Mouse (Mus musculus) heart, embryonic 11.5 days (tissue): ENCODE results near the gene Polm. TPM values are rescaled to one million over a fixed set of nuclear protein-coding genes. Genes with fewer than 3 reads are reported as not detected.

Source experiments
- ATAC-seq: fragments of 200-750 bp; cut with Nextera tagmentation; replicated peaks from 2 replicates; pipeline ENCODE4 v1.8.0; 2017; ENCODE audit warnings: moderate library complexity; ENCODE audit not compliant: insufficient number of reproducible peaks, low FRiP score, low TSS enrichment
- H3K27ac ChIP-seq: fragments of 300-500 bp; sonication (generic); 2 replicates; pipeline ENCODE4 v1.5.1; 2014; ENCODE audit warnings: mild to moderate bottlenecking, low read depth, low read length
- H3K27me3 ChIP-seq: fragments of 300-500 bp; sonication (generic); 2 replicates; pipeline ENCODE4 v1.6.1; 2014; ENCODE audit warnings: mild to moderate bottlenecking, low read length, mixed read lengths; ENCODE audit not compliant: control insufficient read depth, insufficient read depth
- H3K36me3 ChIP-seq: fragments of 300-500 bp; sonication (generic); 2 replicates; pipeline ENCODE4 v1.6.1; 2014; ENCODE audit warnings: mild to moderate bottlenecking, low read length, moderate library complexity, mixed read lengths; ENCODE audit not compliant: control insufficient read depth, insufficient read depth
- H3K4me1 ChIP-seq: fragments of 300-500 bp; sonication (generic); 2 replicates; pipeline ENCODE4 v1.6.1; 2014; ENCODE audit warnings: low read length; ENCODE audit not compliant: control insufficient read depth, insufficient read depth
- H3K4me2 ChIP-seq: fragments of 300-500 bp; sonication (generic); 2 replicates; pipeline ENCODE4 v1.6.1; 2014; ENCODE audit warnings: mild to moderate bottlenecking, moderate library complexity
- H3K4me3 ChIP-seq: fragments of 300-500 bp; sonication (generic); 2 replicates; pipeline ENCODE4 v1.5.1; 2014; ENCODE audit warnings: low read depth, low read length
- H3K9ac ChIP-seq: fragments of 300-500 bp; sonication (generic); 2 replicates; pipeline ENCODE4 v1.6.1; 2014; ENCODE audit warnings: mild to moderate bottlenecking, low read depth, low read length, moderate library complexity
- H3K9me3 ChIP-seq: fragments of 300-500 bp; sonication (generic); replicated peaks from 2 replicates; pipeline ENCODE4 v1.6.1; 2016; ENCODE audit warnings: low read length; ENCODE audit not compliant: control insufficient read depth
- WGBS: fragments of 180-500 bp; shearing (Covaris S2); extraction: QIAGEN DNeasy Blood & Tissue Kit; methylation state at CpG from one replicate; pipeline ENCODE4 v1.1.7; 2014; ENCODE audit not compliant: insufficient replicate concordance; 5-methylcytosine and 5-hydroxymethylcytosine counted together
- polyA plus RNA-seq: library from polyadenylated mRNA; unstranded; fragments of >200 nt; fragmentation: Nextera tagmentation; extraction: Ambion mirVana; gene quantifications from 2 replicates; pipeline ENCODE4 v1.2.1, GENCODE M21; 2014

The Polm gene
- polyA plus RNA-seq, 1 experiment from 2014 or later, result 5.7 TPM

- Histone ChIP-seq H3K9me3 (no peaks in the 10 kb centered on the region), H3K36me3 (no peaks in the 10 kb centered on the region), H3K9ac (no peak overlapping the region), H3K4me1 (peaks cover 15% of the 10 kb centered on the region), H3K27me3 (no peaks in the 10 kb centered on the region), H3K27ac (no peak overlapping the region), H3K4me3 (no peak overlapping the region), H3K4me2 (no peak overlapping the region)
- ATAC-seq, result no peak
- WGBS, result 79% methylated on average over 3 of the region's 3 CpGs
These were observed 32.1 kb downstream of the Polm start for GRCm38 (mm10) chr11:5805711-5806110.

- peak overlapping the region; percentile 44 for H3K4me2 ChIP-seq
- peak overlapping the region; percentile 85; the same call in 1 of the 2 replicates for H3K9ac ChIP-seq
- no peak for ATAC-seq
- no peaks in the 10 kb centered on the region for H3K9me3 ChIP-seq
- H3K27ac ChIP-seq, result peak overlapping the region; percentile 62
- no peaks in the 10 kb centered on the region for H3K27me3 ChIP-seq
- H3K4me1 ChIP-seq, result peaks cover 15% of the 10 kb centered on the region
- 66% methylated on average over 5 of the region's 5 CpGs for WGBS
- H3K36me3 ChIP-seq, result no peaks in the 10 kb centered on the region; the same call in 1 of the 2 replicates
- H3K4me3 ChIP-seq, result no peak overlapping the region
These were observed 33.6 kb downstream of the Polm start for GRCm38 (mm10) chr11:5804174-5804573.

GRCm38 (mm10) chr11:5803551-5803981 lies 34.2 kb downstream of the Polm start, which contains the start of gene Pgam2:
Gene Pgam2 (minus strand): TSS chr11:5803733.
- Histone ChIP-seq H3K4me2 (peak within 1 kb of the TSS; percentile 72), H3K4me1 (peaks cover 15% of the 10 kb centered on the region), H3K36me3 (peaks cover 4% of the 10 kb centered on the region; the same call in 1 of the 2 replicates), H3K4me3 (peak within 1 kb of the TSS; percentile 64), H3K9me3 (no peaks in the 10 kb centered on the region), H3K27ac (peak within 1 kb of the TSS; percentile 82), H3K9ac (peak within 1 kb of the TSS; percentile 85), H3K27me3 (no peaks in the 10 kb centered on the region)
- peak; percentile 56 for ATAC-seq
- 32% methylated on average over 8 of the region's 8 CpGs for WGBS

- peak overlapping the region; percentile 82 for H3K27ac ChIP-seq
- peaks cover 15% of the 10 kb centered on the region for H3K4me1 ChIP-seq
- H3K4me3 ChIP-seq, result peak overlapping the region; percentile 64
- H3K4me2 ChIP-seq, result peak overlapping the region; percentile 72
- H3K36me3 ChIP-seq, result peaks cover 8% of the 10 kb centered on the region; the same call in 1 of the 2 replicates
- no peaks in the 10 kb centered on the region for H3K27me3 ChIP-seq
- H3K9ac ChIP-seq, result peak overlapping the region; percentile 85
- WGBS, result 52% methylated on average over 8 of the region's 8 CpGs
- H3K9me3 ChIP-seq, result no peaks in the 10 kb centered on the region
- no peak for ATAC-seq
These were observed 35.2 kb downstream of the Polm start for GRCm38 (mm10) chr11:5802457-5803217.

- Histone ChIP-seq H3K4me1 (peaks cover 15% of the 10 kb centered on the region), H3K36me3 (peaks cover 14% of the 10 kb centered on the region; the same call in 1 of the 2 replicates), H3K4me2 (peak overlapping the region; percentile 72), H3K9me3 (no peaks in the 10 kb centered on the region), H3K9ac (peak overlapping the region; percentile 85), H3K4me3 (peak overlapping the region; percentile 64), H3K27ac (peak overlapping the region; percentile 82), H3K27me3 (no peaks in the 10 kb centered on the region)
- 52% methylated on average over 12 of the region's 12 CpGs for WGBS
- no peak for ATAC-seq
These were observed 35.8 kb downstream of the Polm start for GRCm38 (mm10) chr11:5802005-5802404.

GRCm38 (mm10) chr11:5801511-5801910 lies 36.3 kb downstream of the Polm start:
- Histone ChIP-seq H3K9ac (peak overlapping the region; percentile 85), H3K9me3 (no peaks in the 10 kb centered on the region), H3K27me3 (no peaks in the 10 kb centered on the region), H3K27ac (peak overlapping the region; percentile 82; the same call in 1 of the 2 replicates), H3K36me3 (peaks cover 18% of the 10 kb centered on the region; the same call in 1 of the 2 replicates), H3K4me2 (peak overlapping the region; percentile 72), H3K4me3 (peak overlapping the region; percentile 64), H3K4me1 (peaks cover 15% of the 10 kb centered on the region)
- WGBS, result 91% methylated on average over 16 of the region's 16 CpGs
- no peak for ATAC-seq

- H3K27me3 ChIP-seq, result no peaks in the 10 kb centered on the region
- no peak for ATAC-seq
- no peak overlapping the region for H3K4me2 ChIP-seq
- no peak overlapping the region for H3K4me3 ChIP-seq
- H3K4me1 ChIP-seq, result peaks cover 19% of the 10 kb centered on the region
- H3K9ac ChIP-seq, result no peak overlapping the region
- 77% methylated on average over 17 of the region's 17 CpGs for WGBS
- H3K9me3 ChIP-seq, result no peaks in the 10 kb centered on the region
- peaks cover 28% of the 10 kb centered on the region for H3K36me3 ChIP-seq
- no peak overlapping the region; the same call in 1 of the 2 replicates for H3K27ac ChIP-seq
These were observed 38.0 kb downstream of the Polm start for GRCm38 (mm10) chr11:5799621-5800490.

- WGBS, result 81% methylated on average over 5 of the region's 5 CpGs
- H3K4me2 ChIP-seq, result no peak overlapping the region
- H3K36me3 ChIP-seq, result peaks cover 38% of the 10 kb centered on the region
- no peaks in the 10 kb centered on the region for H3K27me3 ChIP-seq
- H3K9ac ChIP-seq, result no peak overlapping the region; the same call in 1 of the 2 replicates
- peaks cover 12% of the 10 kb centered on the region; the same call in 1 of the 2 replicates for H3K4me1 ChIP-seq
- H3K27ac ChIP-seq, result no peak overlapping the region
- no peaks in the 10 kb centered on the region for H3K9me3 ChIP-seq
- no peak for ATAC-seq
- no peak overlapping the region for H3K4me3 ChIP-seq
These were observed 39.9 kb downstream of the Polm start for GRCm38 (mm10) chr11:5797928-5798327.
